Mouse (Mus musculus): ENCODE measurements around the gene Babam1. TPM values are rescaled to one million over a fixed set of nuclear protein-coding genes. Genes with fewer than 3 reads are reported as not detected.

Gene Babam1
- polyA plus RNA-seq (2015; fragmentation: Nextera tagmentation; extraction: Ambion mirVana): 97.8 and 99.8 TPM in 2 replicates

DNA sequence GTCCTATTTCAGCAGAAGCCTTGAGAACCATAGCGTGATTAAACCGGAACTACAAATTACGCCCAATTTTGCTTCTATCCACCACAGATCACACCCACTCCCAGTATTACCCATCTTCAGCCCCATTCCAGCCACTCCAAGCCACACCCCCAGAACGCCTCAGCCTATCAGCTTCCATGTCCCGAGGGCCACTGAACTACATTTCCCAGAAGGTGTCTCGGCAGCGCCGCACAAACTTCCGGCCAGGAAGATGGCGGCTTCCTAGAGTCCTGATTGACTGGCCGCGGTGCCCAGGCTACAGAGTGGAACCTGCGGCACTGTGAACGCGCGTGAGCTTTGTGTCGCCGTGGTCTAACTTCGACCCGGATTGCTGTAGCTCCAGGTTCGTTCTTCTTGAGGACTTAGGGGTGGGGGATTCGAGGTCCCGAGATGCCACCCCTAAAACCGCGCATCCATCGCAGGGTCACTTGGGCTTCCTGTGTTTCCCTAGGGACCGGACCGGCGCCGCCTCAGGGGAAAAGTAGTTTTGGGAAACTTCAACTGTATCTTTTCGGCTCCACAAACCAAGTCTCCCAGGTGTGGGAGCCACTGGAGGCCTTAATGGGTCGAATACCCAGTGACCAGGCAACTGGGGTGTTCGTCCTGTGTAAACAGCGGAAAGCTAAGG, at the start of gene Babam1:
Gene Babam1 (plus strand): TSS at position 223 of the 667 bp plus-strand sequence.
- Histone ChIP-seq H3K9ac (peak within 1 kb of the TSS; percentile 70), H3K4me3 (replicated peaks) (peak within 1 kb of the TSS; percentile 75), H3K4me1 (replicated peaks) (peaks cover 10% of the 10 kb centered on the region), H3K36me3 (peaks cover 11% of the 10 kb centered on the region), H3K9me3 (no peaks in the 10 kb centered on the region), H3K27ac (0 out of 2 replicates have a peak within 1 kb of the TSS, but pooled peaks have one; percentile 6), H3K4me2 (replicated peaks) (peak within 1 kb of the TSS; percentile 85), H3K27me3 (replicated peaks) (no peaks in the 10 kb centered on the region)
- peak; percentile 98 for ATAC-seq
- under 1% methylated on average over 34 of the region's 34 CpGs for WGBS

DNA sequence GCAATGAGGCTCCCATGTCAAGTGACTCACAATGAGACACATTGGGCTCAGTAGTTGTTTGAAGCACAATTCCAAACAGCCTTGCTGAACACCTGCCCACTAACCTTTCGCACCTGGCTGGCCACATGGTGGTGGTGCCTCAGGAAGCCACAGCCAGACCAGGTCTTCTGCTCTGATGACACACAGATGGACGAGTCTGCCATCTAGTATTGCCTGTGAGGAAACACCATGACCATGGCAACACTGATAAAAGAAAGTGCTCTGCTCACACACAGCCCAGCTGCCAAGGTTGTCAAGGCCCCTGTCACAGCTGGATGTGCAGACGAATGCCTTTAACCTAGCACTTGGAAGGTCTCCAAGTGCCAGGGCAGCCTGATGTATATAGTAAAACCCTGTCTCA, 45.5 kb upstream of the Babam1 start:
- Histone ChIP-seq H3K4me3 (replicated peaks) (no peak overlapping the region), H3K4me2 (replicated peaks) (no peak overlapping the region), H3K36me3 (peaks cover 61% of the 10 kb centered on the region), H3K27me3 (replicated peaks) (no peaks in the 10 kb centered on the region), H3K4me1 (replicated peaks) (no peaks in the 10 kb centered on the region), H3K9me3 (no peaks in the 10 kb centered on the region), H3K9ac (no peak overlapping the region), H3K27ac (no peak overlapping the region)
- ATAC-seq: no peak
- 64% methylated on average over 3 of the region's 3 CpGs for WGBS

DNA sequence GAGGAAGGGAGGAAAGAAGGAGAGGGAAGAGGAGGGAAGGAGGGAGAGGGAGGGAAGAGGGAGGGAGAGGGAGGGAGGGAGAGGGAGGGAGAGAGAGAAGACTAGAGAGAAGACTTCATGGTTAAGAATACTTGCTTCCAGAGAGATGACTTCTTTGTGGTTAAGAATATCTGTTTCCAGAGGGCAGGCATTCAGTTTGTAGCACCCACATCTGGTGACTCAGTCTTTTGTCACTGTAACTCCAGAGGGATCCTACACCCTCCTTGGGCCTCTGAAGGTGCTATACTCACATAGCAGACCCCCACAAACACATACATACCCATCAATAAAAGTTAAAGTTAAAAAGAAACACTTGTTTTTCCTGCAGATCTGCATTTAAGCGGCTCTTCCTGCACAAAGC, 45.1 kb upstream of the Babam1 start:
- H3K36me3 ChIP-seq: peaks cover 60% of the 10 kb centered on the region
- H3K4me3 ChIP-seq (replicated peaks): no peak overlapping the region
- H3K27ac ChIP-seq: no peak overlapping the region
- no peaks in the 10 kb centered on the region for H3K27me3 ChIP-seq (replicated peaks)
- WGBS: 88% methylated on average over 1 of the region's 1 CpGs
- no peak overlapping the region for H3K9ac ChIP-seq
- ATAC-seq: no peak
- H3K4me2 ChIP-seq (replicated peaks): no peak overlapping the region
- no peaks in the 10 kb centered on the region for H3K4me1 ChIP-seq (replicated peaks)
- no peaks in the 10 kb centered on the region for H3K9me3 ChIP-seq

DNA sequence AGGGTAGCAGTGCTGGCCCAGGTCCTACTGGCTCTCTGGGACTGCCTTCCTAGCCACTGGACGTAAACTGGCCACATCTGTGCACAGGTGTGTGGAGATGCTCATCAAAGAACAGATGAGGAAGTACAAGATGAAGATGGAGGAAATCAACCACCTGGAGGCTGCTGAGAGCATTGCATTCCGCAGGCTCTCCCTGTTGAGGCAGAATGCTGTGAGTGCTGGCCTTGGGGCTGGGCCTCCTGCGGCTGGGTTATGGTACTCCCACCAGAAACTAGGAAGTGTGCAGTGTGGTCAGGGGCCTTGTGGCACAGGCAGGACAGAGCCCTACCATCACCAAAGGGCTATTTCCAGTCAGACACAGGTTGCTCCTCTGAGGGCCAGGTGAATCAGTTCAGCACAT, 38.6 kb upstream of the Babam1 start:
- no peaks in the 10 kb centered on the region for H3K27me3 ChIP-seq (replicated peaks)
- H3K36me3 ChIP-seq: peaks cover 35% of the 10 kb centered on the region
- H3K27ac ChIP-seq: no peak overlapping the region
- 90% methylated on average over 3 of the region's 3 CpGs for WGBS
- H3K9ac ChIP-seq: no peak overlapping the region
- H3K4me3 ChIP-seq (replicated peaks): no peak overlapping the region
- ATAC-seq: no peak
- no peak overlapping the region for H3K4me2 ChIP-seq (replicated peaks)
- H3K9me3 ChIP-seq: no peaks in the 10 kb centered on the region
- no peaks in the 10 kb centered on the region for H3K4me1 ChIP-seq (replicated peaks)

DNA sequence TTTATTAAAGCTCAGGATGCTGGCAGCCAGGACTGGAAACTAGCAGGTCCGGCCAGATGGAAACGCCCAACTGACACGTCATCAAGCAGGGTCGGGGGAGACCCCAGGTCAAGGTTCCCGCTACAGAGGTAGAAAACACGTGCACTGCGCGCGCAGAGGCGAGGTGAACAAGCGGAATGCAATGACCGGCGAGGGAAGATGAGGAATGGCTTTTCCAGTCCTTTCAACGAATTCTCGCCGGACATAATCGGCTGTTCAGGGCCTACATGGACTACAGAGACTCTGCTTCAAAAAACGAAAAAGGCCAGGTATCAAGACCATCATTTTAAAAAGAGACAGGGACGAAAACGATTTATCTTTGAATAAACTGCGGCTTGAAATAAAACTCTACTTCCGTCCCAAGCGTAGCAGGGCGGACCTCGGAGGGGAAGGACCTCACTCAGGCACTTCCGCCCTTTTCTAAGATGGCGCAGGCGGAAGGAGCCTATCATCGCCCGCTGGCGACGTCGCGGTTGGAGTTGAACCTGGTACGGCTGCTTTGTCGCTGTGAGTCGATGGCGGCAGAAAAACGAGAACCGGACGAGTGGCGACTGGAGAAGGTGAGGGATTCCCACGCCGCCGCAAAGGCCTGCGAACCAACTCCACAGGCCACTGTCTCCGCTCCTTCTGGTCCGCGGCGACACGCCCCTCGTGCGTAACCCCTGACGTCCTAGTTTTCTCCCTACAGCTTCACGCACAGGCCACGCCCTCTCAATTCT, 29.7 kb upstream of the Babam1 start, which contains the start of gene Use1:
Gene Use1 (plus strand): TSS at position 78 of the 758 bp plus-strand sequence.
- under 1% methylated on average over 56 of the region's 56 CpGs for WGBS
- peak; percentile 84 for ATAC-seq

DNA sequence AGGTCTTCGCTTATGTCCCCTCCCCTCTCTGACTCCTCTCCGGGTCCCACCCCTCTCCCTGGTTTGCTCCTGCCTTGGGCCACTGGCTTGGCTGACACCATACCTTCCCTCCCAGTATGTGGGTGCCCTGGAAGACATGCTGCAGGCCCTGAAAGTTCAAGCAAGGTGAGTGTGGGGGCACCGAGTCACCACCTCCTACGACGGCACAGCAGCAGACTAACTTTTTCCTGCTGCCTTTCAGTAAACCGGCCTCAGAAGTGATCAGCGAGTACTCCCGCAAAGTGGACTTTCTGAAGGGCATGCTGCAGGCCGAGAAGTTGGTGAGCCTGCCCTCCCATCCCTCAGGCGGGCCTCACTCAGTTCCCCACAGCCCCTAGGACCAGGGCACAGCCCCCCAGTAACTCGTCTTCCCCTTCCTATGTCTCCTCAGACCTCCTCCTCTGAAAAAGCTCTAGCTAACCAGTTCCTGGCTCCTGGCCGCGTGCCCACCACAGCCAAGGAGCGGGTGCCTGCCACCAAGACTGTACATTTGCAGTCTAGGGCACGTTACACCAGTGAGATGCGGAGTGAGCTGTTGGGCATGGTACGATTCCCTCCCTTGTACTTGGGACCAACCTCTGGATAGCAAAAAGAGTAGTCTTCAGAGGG, 29.0 kb upstream of the Babam1 start:
- peak overlapping the region; percentile 74 for H3K9ac ChIP-seq
- WGBS: 37% methylated on average over 17 of the region's 17 CpGs
- no peaks in the 10 kb centered on the region for H3K9me3 ChIP-seq
- ATAC-seq: no peak
- H3K4me2 ChIP-seq (replicated peaks): peak overlapping the region; percentile 88
- H3K27me3 ChIP-seq (replicated peaks): no peaks in the 10 kb centered on the region
- H3K27ac ChIP-seq: peak overlapping the region; percentile 89
- peaks cover 5% of the 10 kb centered on the region; the same call in 1 of the 2 replicates for H3K36me3 ChIP-seq
- H3K4me1 ChIP-seq (replicated peaks): peaks cover 11% of the 10 kb centered on the region; the same call in 1 of the 2 replicates
- H3K4me3 ChIP-seq (replicated peaks): peak overlapping the region; percentile 70

More for the DNA sequence above, 29.7 kb upstream of the Babam1 start, which contains the start of gene Use1:
- Histone ChIP-seq H3K9me3 (no peaks in the 10 kb centered on the region), H3K9ac (peak within 1 kb of the TSS; percentile 74), H3K4me1 (replicated peaks) (peaks cover 11% of the 10 kb centered on the region; the same call in 1 of the 2 replicates), H3K4me2 (replicated peaks) (peak within 1 kb of the TSS; percentile 88), H3K27me3 (replicated peaks) (no peaks in the 10 kb centered on the region), H3K4me3 (replicated peaks) (peak within 1 kb of the TSS; percentile 70), H3K36me3 (peaks cover 5% of the 10 kb centered on the region; the same call in 1 of the 2 replicates), H3K27ac (peak within 1 kb of the TSS; percentile 89)

DNA sequence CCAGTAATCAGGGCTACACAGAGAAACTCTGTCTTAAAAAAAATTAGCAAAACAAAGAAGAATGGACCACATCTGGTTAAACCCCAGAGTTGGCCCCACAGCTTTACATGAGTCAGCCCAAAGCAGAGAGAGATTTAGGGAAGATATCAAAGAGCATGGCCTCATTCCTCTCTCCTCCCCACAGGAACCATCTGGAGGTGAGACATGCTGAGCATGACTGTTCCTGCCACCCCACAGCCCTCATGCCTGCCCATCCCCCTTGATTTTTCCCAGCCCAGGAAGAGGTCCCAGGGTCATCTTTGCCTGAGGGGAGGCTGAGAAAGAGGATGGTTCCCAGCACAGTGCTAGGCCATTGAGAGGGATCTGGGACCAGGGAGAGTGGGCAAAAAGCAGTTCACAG, 28.3 kb upstream of the Babam1 start:
- Histone ChIP-seq H3K4me3 (replicated peaks) (no peak overlapping the region), H3K4me2 (replicated peaks) (no peak overlapping the region), H3K27ac (no peak overlapping the region), H3K36me3 (peaks cover 5% of the 10 kb centered on the region; the same call in 1 of the 2 replicates), H3K9ac (no peak overlapping the region), H3K27me3 (replicated peaks) (no peaks in the 10 kb centered on the region), H3K9me3 (no peaks in the 10 kb centered on the region), H3K4me1 (replicated peaks) (peaks cover 11% of the 10 kb centered on the region; the same call in 1 of the 2 replicates)
- ATAC-seq: no peak

DNA sequence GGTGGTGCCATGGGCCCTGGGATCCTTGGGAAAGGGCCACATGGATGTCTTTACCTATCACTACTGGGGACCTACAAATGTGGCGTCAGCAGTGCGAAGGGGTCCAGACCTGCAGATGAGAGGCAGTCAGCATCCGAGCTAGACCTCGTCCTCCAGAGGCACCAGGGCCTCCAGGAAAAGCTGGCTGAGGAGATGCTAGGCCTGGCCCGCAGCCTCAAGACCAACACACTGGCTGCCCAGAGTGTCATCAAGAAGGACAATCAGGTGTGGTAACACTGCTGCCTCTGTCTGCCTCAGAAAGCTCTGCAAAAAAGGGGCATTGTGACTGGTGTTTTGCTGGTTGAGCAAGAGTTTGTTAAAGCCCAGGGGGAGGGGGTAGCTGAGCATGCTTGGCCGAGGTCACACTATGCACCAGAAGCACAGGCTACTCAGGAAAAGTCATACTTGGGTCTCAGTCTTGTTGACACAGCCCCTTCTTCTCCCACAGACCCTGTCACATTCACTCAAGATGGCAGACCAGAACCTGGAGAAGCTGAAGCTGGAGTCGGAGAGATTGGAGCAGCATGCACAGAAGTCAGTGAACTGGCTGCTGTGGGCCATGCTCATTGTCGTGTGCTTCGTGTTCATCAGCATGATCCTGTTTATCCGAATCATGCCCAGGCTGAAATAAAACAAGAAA, 27.5 kb upstream of the Babam1 start:
- Histone ChIP-seq H3K27ac (no peak overlapping the region), H3K27me3 (replicated peaks) (no peaks in the 10 kb centered on the region), H3K4me2 (replicated peaks) (no peak overlapping the region), H3K36me3 (peaks cover 5% of the 10 kb centered on the region; the same call in 1 of the 2 replicates), H3K9me3 (no peaks in the 10 kb centered on the region), H3K4me3 (replicated peaks) (no peak overlapping the region), H3K9ac (no peak overlapping the region), H3K4me1 (replicated peaks) (peaks cover 11% of the 10 kb centered on the region; the same call in 1 of the 2 replicates)
- ATAC-seq: no peak
- 92% methylated on average over 10 of the region's 10 CpGs for WGBS

DNA sequence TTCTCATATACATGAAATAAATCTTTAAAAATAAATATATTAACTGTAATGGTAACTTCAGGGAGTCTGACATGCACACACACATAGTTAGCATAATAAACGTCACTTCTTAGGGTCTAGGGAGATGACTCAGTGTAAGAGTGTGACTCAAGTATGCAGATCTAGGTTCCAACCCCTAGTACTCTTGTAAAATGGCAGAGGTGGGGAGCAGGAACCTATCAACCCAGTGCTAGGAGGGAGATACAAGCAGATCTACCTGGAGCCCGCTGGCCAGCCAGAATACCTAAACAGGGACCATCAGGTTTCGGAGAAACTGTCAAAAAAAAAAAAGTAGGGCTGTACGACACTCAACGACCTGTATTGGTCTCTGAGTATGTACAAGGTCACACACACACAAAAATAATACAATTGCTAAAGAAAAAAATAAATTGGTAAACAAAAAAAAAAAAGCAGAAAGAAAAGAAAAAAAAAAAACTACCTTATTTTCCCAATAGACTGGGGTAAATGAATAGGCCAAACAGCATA, 25.9 kb upstream of the Babam1 start:
- 13% methylated on average over 5 of the region's 5 CpGs for WGBS
- Histone ChIP-seq H3K36me3 (peaks cover 14% of the 10 kb centered on the region), H3K9me3 (no peaks in the 10 kb centered on the region), H3K4me2 (replicated peaks) (peak overlapping the region; percentile 55), H3K4me1 (replicated peaks) (peaks cover 20% of the 10 kb centered on the region), H3K4me3 (replicated peaks) (peak overlapping the region; percentile 65), H3K27me3 (replicated peaks) (no peaks in the 10 kb centered on the region), H3K9ac (0 out of 2 replicates have a peak overlapping the region, but pooled peaks have one; percentile 24), H3K27ac (no peak overlapping the region; the same call in 1 of the 2 replicates)
- no peak for ATAC-seq

DNA sequence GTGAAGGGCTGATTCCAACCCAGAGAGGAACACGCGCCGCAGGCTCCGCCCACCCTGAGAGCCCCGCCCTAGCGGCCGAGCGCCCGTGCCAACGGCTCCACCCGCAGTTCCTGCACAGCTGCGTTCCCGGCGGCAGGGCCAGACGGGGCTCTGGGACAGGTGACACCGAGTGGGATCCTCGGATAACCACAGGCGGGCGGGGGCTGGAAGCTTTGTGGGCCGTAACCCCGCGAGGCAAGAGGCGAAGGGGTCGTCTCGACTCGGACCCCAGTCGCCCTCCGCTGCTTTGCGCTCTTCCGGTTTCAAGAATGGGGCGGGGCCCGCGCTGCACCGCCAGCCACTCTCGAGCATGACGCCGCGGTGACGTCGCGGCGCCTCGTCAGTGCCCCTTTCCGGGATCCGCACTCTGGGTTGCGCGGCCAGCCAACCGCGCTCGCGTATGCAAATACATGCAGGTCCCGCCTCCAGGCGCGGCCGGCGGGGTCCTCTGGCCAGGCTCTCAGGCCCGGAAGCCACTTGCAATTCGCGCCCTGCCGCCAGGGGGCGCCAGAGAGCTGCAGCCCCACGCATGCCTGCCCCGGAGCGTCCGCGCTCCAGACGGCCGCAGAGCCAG, 25.3 kb upstream of the Babam1 start, which contains the start of gene Ocel1:
Gene Ocel1 (plus strand): TSS at position 63 of the 613 bp plus-strand sequence.
- Histone ChIP-seq H3K4me3 (replicated peaks) (peak within 1 kb of the TSS; percentile 65), H3K36me3 (peaks cover 16% of the 10 kb centered on the region), H3K9ac (peak within 1 kb of the TSS; percentile 60), H3K9me3 (no peaks in the 10 kb centered on the region), H3K4me1 (replicated peaks) (peaks cover 24% of the 10 kb centered on the region), H3K27me3 (replicated peaks) (no peaks in the 10 kb centered on the region), H3K27ac (peak within 1 kb of the TSS; percentile 81), H3K4me2 (replicated peaks) (peak within 1 kb of the TSS; percentile 55)
- peak; percentile 89 for ATAC-seq
- WGBS: under 1% methylated on average over 68 of the region's 68 CpGs

DNA sequence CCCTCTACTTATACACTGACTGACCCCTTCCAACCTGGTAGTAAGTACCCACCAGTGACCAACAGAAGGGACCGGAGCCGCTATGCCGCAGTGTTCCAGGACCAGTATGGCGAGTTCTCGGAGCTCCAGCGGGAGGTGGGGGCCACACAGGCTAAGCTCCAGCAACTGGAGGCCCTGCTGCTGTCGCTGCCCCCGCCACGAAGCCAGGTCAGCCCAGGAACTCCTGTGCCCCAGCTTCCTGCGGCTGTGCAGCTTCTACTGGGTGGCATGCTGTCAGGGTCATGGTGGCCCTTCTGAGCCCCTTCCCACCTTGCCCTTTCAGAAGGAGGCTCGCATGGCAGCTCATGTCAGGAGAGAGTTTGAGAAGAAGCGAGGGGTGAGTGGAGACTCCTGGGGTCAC, 24.2 kb upstream of the Babam1 start:
- H3K9ac ChIP-seq: no peak overlapping the region
- H3K4me1 ChIP-seq (replicated peaks): peaks cover 31% of the 10 kb centered on the region
- H3K36me3 ChIP-seq: peaks cover 25% of the 10 kb centered on the region
- H3K27me3 ChIP-seq (replicated peaks): no peaks in the 10 kb centered on the region
- no peak overlapping the region for H3K4me2 ChIP-seq (replicated peaks)
- no peaks in the 10 kb centered on the region for H3K9me3 ChIP-seq
- H3K4me3 ChIP-seq (replicated peaks): no peak overlapping the region
- H3K27ac ChIP-seq: no peak overlapping the region
- WGBS: 82% methylated on average over 12 of the region's 12 CpGs
- ATAC-seq: no peak

All from intestine, embryonic 15.5 days (tissue).